Mouse (Mus musculus) layer of hippocampus, adult 2 months (tissue): Measurements from ENCODE around the gene Mapk8ip1. TPM values are rescaled to one million over a fixed set of nuclear protein-coding genes. Genes with fewer than 3 reads are reported as not detected.

ENCODE experiments used
- DNase-seq, 2 experiments: peaks; one replicate each; pipeline ENCODE4 v3.0.0; 2022; ENCODE audit warnings: low spot score in 2 of 2
- H3K27ac ChIP-seq: fragments of 200-600 bp; 2 replicates; pipeline ENCODE4 v1.8.1; 2022
- H3K4me3 ChIP-seq: fragments of 200-600 bp; 2 replicates; pipeline ENCODE4 v1.8.1; 2022; ENCODE audit warnings: mild to moderate bottlenecking
- CTCF ChIP-seq: fragments of 200-600 bp; conservative IDR thresholded peaks from 2 replicates; pipeline ENCODE4 v1.8.1; 2022; ENCODE audit warnings: antibody characterized with exemption, mild to moderate bottlenecking, moderate library complexity
- total RNA-seq, 2 experiments: library from RNA; stranded (reverse); gene quantifications; 2 replicates each; pipeline ENCODE4 v1.2.3; 2021

The Mapk8ip1 gene
- total RNA-seq, 2 experiments from 2014 or later, result 338 to 354 TPM

DNA sequence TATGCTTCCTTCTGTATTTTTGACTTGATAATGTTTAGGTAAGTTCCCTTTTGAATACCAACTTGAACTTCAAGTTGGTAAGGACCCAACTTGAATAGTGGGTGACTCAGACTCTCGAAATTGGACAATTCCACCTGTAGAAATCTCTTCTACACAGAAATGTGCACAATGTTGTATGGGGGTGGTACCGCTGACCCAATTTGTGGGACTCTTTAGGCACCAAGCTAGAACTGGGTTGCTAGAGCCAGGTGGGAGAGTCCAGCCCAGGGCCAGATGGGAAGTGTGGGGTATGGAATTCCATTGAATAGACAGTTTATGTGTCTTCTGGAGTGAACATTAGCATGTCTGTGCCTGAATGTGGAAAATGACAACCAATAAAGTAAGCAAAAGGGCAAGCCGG, 5.5 kb downstream of the Mapk8ip1 start:
- DNase-seq, result no peak
- Histone ChIP-seq H3K27ac (no peak overlapping the region), H3K4me3 (no peak overlapping the region)
- no peak for TF ChIP-seq CTCF

DNA sequence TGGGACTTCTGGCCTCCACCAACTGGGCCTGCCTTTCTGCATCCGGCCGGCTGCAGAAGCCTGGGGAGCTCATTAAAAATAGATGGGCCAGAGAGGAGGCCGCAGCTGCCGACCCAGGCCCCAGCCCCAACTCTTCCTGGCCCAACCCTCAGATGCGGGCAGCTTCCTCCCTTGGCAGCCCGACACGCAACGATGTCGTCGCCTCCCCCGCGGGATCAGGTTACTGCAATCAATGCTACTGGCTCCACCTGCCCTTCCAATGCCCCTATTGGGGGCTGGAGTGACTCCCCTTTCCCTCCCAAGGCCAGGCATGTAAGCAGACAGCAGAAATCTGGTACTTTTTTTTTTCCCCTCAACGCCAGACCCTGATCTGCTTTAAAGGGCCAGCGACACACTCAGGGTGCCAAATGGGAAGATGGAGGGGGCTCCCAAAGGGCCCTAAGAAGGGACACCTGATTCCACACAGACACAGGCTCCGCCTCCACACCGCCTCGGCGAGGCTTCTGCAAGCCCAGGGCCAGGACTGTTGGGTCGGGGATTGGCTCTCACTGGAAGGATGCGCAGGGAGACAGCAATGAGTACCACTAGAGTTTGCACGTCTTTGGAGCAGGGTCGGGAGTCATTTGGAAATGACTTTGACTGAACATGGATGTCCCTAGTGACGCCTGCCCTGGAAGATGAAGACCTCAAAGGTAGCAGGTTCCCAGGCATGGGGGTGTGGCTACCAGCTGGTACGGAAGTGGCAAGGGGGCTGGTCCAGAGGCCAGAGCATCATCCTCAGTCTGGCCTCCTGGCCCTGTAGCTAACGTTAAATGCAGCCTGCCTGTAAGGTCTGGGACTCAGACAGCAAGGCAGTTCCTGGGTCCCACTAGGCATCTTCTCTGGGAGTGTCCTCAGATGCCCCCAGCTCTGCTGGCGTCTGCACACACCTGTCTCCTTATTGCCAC, 8.5 kb downstream of the Mapk8ip1 start:
- no peak for DNase-seq
- Histone ChIP-seq H3K4me3 (peak overlapping the region; percentile 36), H3K27ac (peak overlapping the region; percentile 96)
- no peak for TF ChIP-seq CTCF

DNA sequence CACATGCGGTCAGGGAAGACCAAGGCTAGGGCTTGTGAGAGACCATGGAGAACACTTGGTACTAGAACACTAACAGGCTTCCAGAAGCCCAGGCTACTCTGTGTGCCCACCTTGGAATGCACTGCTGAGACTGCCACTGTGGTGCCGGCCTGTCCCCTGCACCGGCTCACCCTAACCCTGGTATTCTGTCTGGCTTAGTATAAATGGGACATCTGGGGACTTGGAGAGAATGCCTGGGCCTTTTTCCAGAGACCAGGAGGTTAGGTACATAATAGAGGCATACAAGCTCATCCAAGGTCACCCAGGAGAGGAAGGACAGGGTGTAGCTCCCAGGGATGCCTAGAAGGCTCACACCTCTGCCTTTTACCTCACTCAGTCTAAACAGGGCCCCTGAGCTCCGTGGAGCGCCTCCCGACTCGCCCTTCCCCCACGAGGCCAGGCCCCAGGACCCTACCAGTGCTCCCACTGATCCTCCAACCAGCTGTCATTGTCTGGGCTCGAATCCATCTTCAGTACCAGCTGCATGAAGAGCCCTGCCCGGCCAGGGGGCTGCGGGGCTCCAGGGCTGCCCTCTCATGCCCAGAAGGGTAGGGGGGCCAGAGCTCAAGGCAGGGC, 9.3 kb downstream of the Mapk8ip1 start:
- DNase-seq, result no peak
- TF ChIP-seq CTCF, result no peak
- peak overlapping the region; percentile 96 for H3K27ac ChIP-seq
- peak overlapping the region; percentile 36 for H3K4me3 ChIP-seq

GRCm38 (mm10) chr2:92391116-92391515, 9.9 kb downstream of the Mapk8ip1 start:
- TF ChIP-seq CTCF, result no peak
- H3K4me3 ChIP-seq, result peak overlapping the region; percentile 36
- H3K27ac ChIP-seq, result peak overlapping the region; percentile 96
- peak in 1 of 2 experiments; percentile 49 for DNase-seq

GRCm38 (mm10) chr2:92390206-92390930, 10.7 kb downstream of the Mapk8ip1 start:
- Histone ChIP-seq H3K27ac (peak overlapping the region; percentile 96), H3K4me3 (no peak overlapping the region; the same call in 1 of the 2 replicates)
- no peak for DNase-seq
- TF ChIP-seq CTCF, result no peak

- DNase-seq, result no peak
- Histone ChIP-seq H3K4me3 (peak overlapping the region; percentile 93), H3K27ac (peak overlapping the region; percentile 96)
- no peak for TF ChIP-seq CTCF
Observed at GRCm38 (mm10) chr2:92389645-92390044, 11.4 kb downstream of the Mapk8ip1 start.

DNA sequence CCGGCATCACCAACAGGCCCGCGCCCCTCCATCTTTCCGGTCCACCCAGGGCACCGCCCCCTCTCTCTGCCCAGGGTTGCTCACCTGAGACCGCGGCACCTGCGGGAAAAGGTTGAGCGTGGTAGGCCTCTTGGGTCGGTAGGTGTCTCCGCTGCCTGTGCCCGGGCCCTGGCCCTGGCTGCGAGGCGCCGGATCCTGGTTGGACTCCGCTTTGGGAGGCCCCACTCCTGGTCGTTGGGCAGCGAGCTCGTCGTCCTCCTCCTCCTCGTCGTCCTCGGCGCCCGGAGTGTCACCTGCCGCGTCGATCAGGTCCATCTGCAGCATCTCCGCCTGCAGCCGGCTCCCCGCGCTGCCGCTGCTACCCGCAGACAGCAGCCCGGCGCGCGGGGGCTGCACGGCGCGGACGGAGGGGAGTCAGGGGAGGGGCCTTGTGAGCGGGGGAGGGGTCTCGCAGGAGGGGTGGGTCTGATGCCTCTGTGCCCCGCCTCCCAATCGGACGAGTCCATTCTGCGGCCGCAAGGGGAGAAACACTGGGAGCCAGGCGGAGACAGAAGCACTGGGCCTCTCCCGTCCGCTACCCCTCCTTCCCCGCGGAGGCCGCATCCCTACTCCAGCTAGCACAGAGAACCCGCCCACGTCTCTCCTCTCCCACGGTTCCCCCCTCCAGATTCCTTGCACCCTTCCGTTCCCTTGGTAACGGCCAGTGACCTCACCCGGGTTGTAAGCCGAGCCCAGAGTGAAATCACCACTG, 12.0 kb downstream of the Mapk8ip1 start:
- DNase-seq, result peak; percentile 89 to 97
- Histone ChIP-seq H3K4me3 (peak overlapping the region; percentile 93), H3K27ac (peak overlapping the region; percentile 96)
- peak; percentile 17; the same call in 1 of the 2 replicates for TF ChIP-seq CTCF

GRCm38 (mm10) chr2:92388081-92388517, 13.0 kb downstream of the Mapk8ip1 start:
- Histone ChIP-seq H3K27ac (peak overlapping the region; percentile 96), H3K4me3 (peak overlapping the region; percentile 93)
- no peak for TF ChIP-seq CTCF
- no peak for DNase-seq

DNA sequence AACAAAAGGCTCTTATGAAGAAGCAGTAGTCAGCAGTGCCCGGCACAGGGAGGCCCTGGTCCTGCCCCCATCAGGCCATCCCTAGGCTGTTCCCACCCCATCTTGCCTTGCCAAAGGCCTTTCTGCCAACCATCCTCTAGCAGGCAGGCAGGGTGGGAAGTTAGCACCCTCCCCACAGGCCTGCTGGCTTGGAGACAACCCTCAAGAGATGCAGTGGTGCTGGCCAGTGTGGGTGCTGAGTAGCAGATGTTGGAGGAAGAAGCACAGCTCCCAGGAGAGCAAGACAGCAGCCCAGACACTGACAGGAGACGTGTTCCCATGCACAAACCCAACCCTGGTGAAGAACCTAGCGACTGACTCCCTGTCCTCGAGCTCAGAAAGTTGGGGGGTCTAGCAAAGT, 13.4 kb downstream of the Mapk8ip1 start:
- DNase-seq, result peak in 1 of 2 experiments; percentile 67
- TF ChIP-seq CTCF, result peak; percentile 13; the same call in 1 of the 2 replicates
- H3K27ac ChIP-seq, result peak overlapping the region; percentile 96
- H3K4me3 ChIP-seq, result peak overlapping the region; percentile 93

DNA sequence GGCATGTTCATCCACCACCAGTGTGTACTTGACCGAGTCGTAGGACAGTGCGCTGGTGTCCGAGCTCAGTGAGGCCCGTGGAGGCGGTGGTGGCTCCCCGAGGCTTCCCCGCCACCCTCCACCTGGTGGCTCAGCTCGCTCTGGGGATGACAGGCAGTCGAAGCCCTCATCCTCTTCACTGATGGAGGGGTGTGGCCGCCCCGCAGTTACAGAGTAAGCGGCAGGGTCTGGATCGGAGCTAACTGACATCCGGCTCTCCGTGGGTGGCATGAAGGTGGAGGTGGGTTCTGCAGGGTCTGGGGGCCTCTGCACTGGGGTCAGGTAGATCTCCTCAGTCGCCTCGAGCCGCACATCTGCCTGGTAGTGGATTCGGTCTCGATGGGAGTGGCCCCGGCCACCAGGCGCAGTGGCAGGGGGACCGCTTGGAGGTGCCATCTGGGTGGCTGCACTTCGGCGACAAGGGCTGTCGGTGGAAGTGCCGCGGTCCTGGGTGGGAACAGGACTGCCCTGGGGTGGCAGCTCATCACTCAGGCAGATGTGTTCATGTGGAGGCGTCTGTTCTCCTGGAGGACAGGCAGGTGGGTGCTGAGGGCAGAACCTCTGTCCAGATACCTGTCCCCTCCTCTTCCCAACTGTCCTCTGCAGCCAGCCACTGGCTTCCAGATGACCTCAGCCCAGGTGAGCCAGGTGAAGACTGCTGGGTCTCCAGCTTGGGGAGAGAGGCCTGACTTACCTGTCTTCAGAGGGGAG, 14.1 kb downstream of the Mapk8ip1 start:
- Histone ChIP-seq H3K27ac (peak overlapping the region; percentile 96), H3K4me3 (peak overlapping the region; percentile 93)
- no peak for DNase-seq
- TF ChIP-seq CTCF, result no peak

DNA sequence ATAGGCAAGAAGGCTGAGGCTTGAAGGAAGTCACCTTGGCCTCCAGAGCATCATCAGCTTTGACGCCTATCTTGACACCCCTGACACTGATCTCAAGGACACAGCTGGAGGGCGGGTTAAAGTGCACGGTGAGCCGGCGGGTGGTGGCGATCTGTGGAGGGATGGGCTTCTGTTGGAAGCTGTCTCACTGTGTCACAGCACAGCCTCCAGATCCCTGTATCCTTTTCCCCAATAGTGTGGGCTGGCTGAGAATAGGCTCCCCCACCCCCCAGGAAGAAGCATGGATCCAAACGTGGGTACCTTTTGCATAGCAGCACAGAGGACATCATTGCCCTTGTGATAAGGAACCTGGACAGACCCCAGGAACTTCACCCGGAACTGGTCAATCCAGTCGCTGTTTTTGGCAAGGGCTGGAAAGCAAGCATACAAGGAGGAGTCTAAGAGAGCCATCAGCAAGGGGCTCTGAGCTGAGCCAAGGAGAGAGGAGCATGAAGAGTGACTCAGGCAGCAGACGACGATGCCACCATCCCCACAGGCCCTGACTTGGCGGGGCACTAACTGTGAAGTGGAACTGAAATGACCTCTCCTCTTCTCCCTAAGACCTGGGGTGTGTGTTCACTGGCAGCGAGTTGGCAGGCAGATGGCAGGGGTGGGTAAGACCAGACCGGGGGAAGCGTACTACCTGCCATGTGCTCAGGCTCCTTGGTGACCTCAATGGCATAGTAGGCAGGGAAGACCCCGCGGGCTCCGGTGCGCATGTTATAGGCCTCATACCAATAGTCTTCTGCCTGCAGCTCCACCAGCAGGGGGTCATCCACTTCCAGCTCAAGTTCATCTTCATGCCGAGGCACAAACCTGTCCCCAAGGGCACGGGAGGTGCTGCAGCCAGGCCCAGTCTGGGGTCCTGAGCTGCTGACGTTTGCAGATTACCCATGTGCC, 15.7 kb downstream of the Mapk8ip1 start:
- DNase-seq, result no peak
- Histone ChIP-seq H3K4me3 (0 out of 2 replicates have a peak overlapping the region, but pooled peaks have one; percentile 4), H3K27ac (peak overlapping the region; percentile 96)
- peak; percentile 31 for TF ChIP-seq CTCF
